Mouse (Mus musculus) forebrain, embryonic 12.5 days (tissue): ENCODE results near the gene Cdk20. TPM values are rescaled to one million over a fixed set of nuclear protein-coding genes. Genes with fewer than 3 reads are reported as not detected.
"Not testable (repeated sequence)": the region's sequence is repeated elsewhere in the genome, so short reads cannot be mapped to it uniquely, and the experiment has no call there.

Experiments
- ATAC-seq: fragments of 200-750 bp; cut with Nextera tagmentation; 2 replicates; pipeline ENCODE4 v1.8.0; 2017; ENCODE audit warnings: moderate TSS enrichment; ENCODE audit not compliant: low FRiP score
- H3K27ac ChIP-seq: fragments of 300-500 bp; sonication (generic); 2 replicates; pipeline ENCODE4 v1.5.1; 2016; ENCODE audit warnings: mild to moderate bottlenecking
- H3K27me3 ChIP-seq: fragments of 300-500 bp; sonication (generic); 2 replicates; pipeline ENCODE4 v1.6.1; 2016; ENCODE audit warnings: mild to moderate bottlenecking
- H3K36me3 ChIP-seq: fragments of 300-500 bp; sonication (generic); replicated peaks from 2 replicates; pipeline ENCODE4 v1.6.1; 2016; ENCODE audit warnings: mild to moderate bottlenecking
- H3K4me1 ChIP-seq: fragments of 300-500 bp; sonication (generic); 2 replicates; pipeline ENCODE4 v1.6.1; 2016
- H3K4me2 ChIP-seq: fragments of 300-500 bp; sonication (generic); 2 replicates; pipeline ENCODE4 v1.6.1; 2016; ENCODE audit warnings: mild to moderate bottlenecking, moderate library complexity
- H3K4me3 ChIP-seq: fragments of 300-500 bp; sonication (generic); replicated peaks from 2 replicates; pipeline ENCODE4 v1.5.1; 2016; ENCODE audit warnings: mild to moderate bottlenecking
- H3K9ac ChIP-seq: fragments of 300-500 bp; sonication (generic); 2 replicates; pipeline ENCODE4 v1.6.1; 2016; ENCODE audit warnings: mild to moderate bottlenecking
- H3K9me3 ChIP-seq: fragments of 300-500 bp; sonication (generic); 2 replicates; pipeline ENCODE4 v1.6.1; 2016
- WGBS: fragments of 180-500 bp; shearing (Covaris S2); methylation state at CpG from one replicate; pipeline ENCODE4 v1.1.7; 2016; 5-methylcytosine and 5-hydroxymethylcytosine counted together
- polyA plus RNA-seq: library from polyadenylated mRNA; unstranded; fragments of >200 nt; fragmentation: Nextera tagmentation; extraction: Ambion mirVana; gene quantifications from 2 replicates; pipeline ENCODE4 v1.2.1, GENCODE M21; 2016

Gene Cdk20
- polyA plus RNA-seq, 1 experiment from 2014 or later, result 12.7 TPM

DNA sequence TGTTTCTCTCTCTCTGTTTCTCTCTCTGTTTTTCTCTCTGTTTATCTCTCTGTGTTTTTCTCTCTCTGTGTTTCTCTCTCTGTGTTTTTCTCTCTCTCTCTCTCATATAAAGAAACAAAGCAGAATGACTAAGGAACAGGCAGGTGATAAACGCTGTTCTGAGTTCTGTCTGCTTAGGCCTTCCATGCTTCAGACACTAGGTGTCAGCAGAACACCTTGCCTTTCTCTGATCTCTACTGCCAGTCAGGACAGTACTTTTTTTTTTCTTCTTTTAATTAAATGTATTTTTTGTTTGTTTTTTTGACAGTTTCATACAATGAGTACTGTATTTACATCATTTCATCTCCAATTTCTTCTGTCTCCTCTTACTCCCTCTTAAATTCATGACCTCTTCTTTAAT, 2.8 kb upstream of the Cdk20 start:
- Histone ChIP-seq H3K36me3 (no peaks in the 10 kb centered on the region), H3K9ac (no peak overlapping the region), H3K4me2 (no peak overlapping the region), H3K4me3 (no peak overlapping the region), H3K4me1 (peaks cover 6% of the 10 kb centered on the region), H3K27me3 (no peaks in the 10 kb centered on the region), H3K9me3 (no peaks in the 10 kb centered on the region), H3K27ac (no peak overlapping the region)
- ATAC-seq, result no peak
- WGBS, result 11% methylated on average over 1 of the region's 1 CpGs

GRCm38 (mm10) chr13:64437801-64438200, 5.7 kb downstream of the Cdk20 start:
- no peak for ATAC-seq
- Histone ChIP-seq H3K27ac (no peak overlapping the region), H3K36me3 (no peaks in the 10 kb centered on the region), H3K4me1 (peaks cover 6% of the 10 kb centered on the region), H3K9ac (no peak overlapping the region), H3K4me2 (no peak overlapping the region), H3K4me3 (no peak overlapping the region), H3K27me3 (no peaks in the 10 kb centered on the region), H3K9me3 (no peaks in the 10 kb centered on the region)
- WGBS, result 85% methylated on average over 7 of the region's 7 CpGs

DNA sequence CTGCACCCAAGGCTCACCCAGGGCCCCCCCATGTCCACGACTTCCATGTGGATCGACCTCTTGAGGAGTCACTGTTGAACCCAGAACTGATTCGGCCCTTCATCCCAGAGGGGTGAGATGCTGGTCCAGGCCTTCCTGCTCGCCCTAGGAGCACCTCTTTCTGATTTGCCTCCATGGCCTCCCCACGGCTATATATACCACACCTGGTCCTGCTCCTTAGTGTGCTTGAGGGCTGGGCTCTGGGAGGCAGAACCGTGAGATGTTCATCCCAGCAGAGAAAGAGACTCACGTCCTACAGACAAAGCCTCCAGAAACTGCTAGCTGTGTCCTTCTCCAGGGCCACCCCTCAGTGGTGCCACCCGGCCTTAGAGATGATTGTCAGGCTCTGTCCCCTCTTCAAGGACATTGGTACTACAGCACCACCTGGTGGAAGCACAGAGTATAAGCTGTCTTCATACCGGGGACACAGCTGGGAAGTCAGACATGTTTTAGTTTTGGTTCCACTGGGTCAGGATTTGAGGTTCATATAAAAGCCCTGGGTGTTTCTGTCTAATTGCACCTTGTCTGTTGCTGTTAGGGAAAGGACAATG, 6.8 kb downstream of the Cdk20 start:
- H3K9ac ChIP-seq, result no peak overlapping the region
- H3K27me3 ChIP-seq, result no peaks in the 10 kb centered on the region
- H3K4me2 ChIP-seq, result no peak overlapping the region
- no peaks in the 10 kb centered on the region for H3K36me3 ChIP-seq
- 53% methylated on average over 9 of the region's 9 CpGs for WGBS
- no peak overlapping the region for H3K4me3 ChIP-seq
- peak; percentile 72 for ATAC-seq
- no peak overlapping the region for H3K27ac ChIP-seq
- H3K9me3 ChIP-seq, result no peaks in the 10 kb centered on the region
- H3K4me1 ChIP-seq, result no peaks in the 10 kb centered on the region

DNA sequence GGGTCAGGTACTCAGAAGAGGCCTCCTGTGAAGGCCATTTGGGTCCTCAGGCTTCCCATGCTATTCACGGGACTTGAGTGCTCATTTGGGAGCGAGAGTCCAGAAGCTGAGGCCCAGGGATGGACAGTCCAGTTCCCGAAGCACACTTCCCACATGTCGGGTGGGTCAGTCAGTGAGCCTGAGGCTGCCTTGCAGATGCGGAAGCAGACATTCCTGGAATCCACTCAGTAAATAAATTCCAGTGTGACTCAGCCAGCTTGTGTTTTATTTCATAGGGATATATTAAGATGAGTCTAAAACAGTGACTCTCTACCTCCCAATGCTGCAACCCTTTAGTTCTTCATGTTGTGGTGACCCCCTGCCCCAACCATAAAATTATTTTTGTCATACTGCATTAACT, 7.4 kb downstream of the Cdk20 start:
- H3K36me3 ChIP-seq, result no peaks in the 10 kb centered on the region
- no peak overlapping the region for H3K27ac ChIP-seq
- no peaks in the 10 kb centered on the region for H3K27me3 ChIP-seq
- H3K9me3 ChIP-seq, result no peaks in the 10 kb centered on the region
- no peak for ATAC-seq
- H3K4me1 ChIP-seq, result no peaks in the 10 kb centered on the region
- no peak overlapping the region for H3K4me3 ChIP-seq
- 82% methylated on average over 5 of the region's 5 CpGs for WGBS
- H3K9ac ChIP-seq, result no peak overlapping the region
- no peak overlapping the region for H3K4me2 ChIP-seq

GRCm38 (mm10) chr13:64440592-64440991, 8.5 kb downstream of the Cdk20 start:
- Histone ChIP-seq H3K9ac (no peak overlapping the region), H3K9me3 (no peaks in the 10 kb centered on the region), H3K4me3 (no peak overlapping the region), H3K4me1 (no peaks in the 10 kb centered on the region), H3K27ac (no peak overlapping the region), H3K36me3 (no peaks in the 10 kb centered on the region), H3K27me3 (no peaks in the 10 kb centered on the region), H3K4me2 (no peak overlapping the region)
- no peak for ATAC-seq
- WGBS, result 87% methylated on average over 4 of the region's 4 CpGs

- Histone ChIP-seq H3K9me3 (no peaks in the 10 kb centered on the region), H3K36me3 (no peaks in the 10 kb centered on the region), H3K9ac (no peak overlapping the region), H3K27me3 (no peaks in the 10 kb centered on the region), H3K4me1 (no peaks in the 10 kb centered on the region), H3K4me3 (no peak overlapping the region), H3K4me2 (no peak overlapping the region), H3K27ac (no peak overlapping the region)
- WGBS, result 66% methylated on average over 4 of the region's 4 CpGs
- peak; percentile 43; the same call in 1 of the 2 replicates for ATAC-seq
These were observed 11.3 kb downstream of the Cdk20 start for GRCm38 (mm10) chr13:64443263-64443894.

DNA sequence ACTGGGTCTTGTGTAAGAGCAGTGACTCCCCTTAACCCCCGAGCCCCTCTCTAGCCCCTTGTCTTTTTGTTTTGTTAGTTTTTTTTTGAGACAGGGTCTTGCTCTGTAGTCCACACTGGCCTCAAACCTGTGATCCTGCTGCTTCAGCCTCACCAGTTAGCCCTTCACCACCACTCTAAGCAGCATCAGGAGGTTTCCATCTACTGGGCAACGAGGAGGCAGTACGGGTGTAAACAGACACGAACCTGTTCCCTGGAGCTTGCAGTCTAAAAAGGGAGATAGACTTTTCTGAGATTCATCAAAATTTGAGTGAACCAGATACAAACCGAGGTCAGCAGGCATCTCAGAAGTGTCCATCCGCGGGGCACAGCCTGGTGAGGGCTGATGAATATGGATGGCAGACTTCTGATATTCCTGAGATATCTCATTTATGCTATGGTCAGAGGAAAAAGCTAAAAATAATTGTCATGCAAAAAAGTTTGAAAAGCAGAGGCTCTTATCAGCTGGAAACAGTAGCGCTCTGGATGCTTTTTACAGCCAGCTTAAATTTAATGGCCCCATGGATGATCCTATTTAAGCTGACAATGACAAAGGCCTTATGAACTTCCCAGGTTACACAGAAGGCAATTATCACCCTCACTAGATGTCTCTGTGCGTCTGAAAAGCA, 13.3 kb downstream of the Cdk20 start:
- Histone ChIP-seq H3K36me3 (no peaks in the 10 kb centered on the region), H3K4me1 (no peaks in the 10 kb centered on the region), H3K27me3 (no peaks in the 10 kb centered on the region), H3K9me3 (no peaks in the 10 kb centered on the region), H3K4me3 (no peak overlapping the region), H3K9ac (no peak overlapping the region), H3K27ac (no peak overlapping the region), H3K4me2 (no peak overlapping the region)
- ATAC-seq, result no peak
- 74% methylated on average over 9 of the region's 9 CpGs for WGBS

DNA sequence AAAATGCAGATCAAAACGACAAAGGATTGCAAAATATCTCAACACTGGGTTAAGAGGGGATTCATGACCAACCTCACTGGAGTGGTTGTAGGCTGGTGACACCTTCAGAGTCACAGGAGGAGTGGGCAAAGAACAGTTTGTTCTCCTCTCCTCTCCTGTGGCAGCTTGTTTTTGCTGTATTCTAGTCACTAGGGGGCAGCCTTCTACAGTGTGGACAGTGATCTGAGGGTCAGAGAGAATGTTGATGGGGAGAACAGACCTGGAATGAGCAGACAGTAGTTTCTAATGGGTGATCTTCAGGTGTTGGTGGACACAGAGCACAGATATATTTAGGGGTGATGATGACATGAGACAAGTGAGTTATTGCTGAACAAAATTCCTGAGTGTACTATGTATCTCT, 15.8 kb downstream of the Cdk20 start:
- Histone ChIP-seq H3K27ac (no peak overlapping the region), H3K4me2 (no peak overlapping the region), H3K4me3 (no peak overlapping the region), H3K4me1 (no peaks in the 10 kb centered on the region), H3K9ac (no peak overlapping the region), H3K9me3 (no peaks in the 10 kb centered on the region), H3K27me3 (no peaks in the 10 kb centered on the region), H3K36me3 (no peaks in the 10 kb centered on the region)
- 5% methylated on average over 1 of the region's 1 CpGs for WGBS
- no peak for ATAC-seq

- no peak overlapping the region for H3K9ac ChIP-seq
- no peak overlapping the region for H3K4me3 ChIP-seq
- ATAC-seq, result no peak
- no peak overlapping the region for H3K4me2 ChIP-seq
- H3K4me1 ChIP-seq, result no peaks in the 10 kb centered on the region
- no peak overlapping the region for H3K27ac ChIP-seq
- no peaks in the 10 kb centered on the region for H3K27me3 ChIP-seq
- no peaks in the 10 kb centered on the region for H3K9me3 ChIP-seq
- no peaks in the 10 kb centered on the region for H3K36me3 ChIP-seq
- WGBS, result 90% methylated on average over 5 of the region's 5 CpGs
These were observed 16.6 kb downstream of the Cdk20 start for GRCm38 (mm10) chr13:64448729-64449128.

- no peak for ATAC-seq
- H3K4me2 ChIP-seq, result no peak overlapping the region
These were observed 18.1 kb downstream of the Cdk20 start for GRCm38 (mm10) chr13:64450001-64450794.

DNA sequence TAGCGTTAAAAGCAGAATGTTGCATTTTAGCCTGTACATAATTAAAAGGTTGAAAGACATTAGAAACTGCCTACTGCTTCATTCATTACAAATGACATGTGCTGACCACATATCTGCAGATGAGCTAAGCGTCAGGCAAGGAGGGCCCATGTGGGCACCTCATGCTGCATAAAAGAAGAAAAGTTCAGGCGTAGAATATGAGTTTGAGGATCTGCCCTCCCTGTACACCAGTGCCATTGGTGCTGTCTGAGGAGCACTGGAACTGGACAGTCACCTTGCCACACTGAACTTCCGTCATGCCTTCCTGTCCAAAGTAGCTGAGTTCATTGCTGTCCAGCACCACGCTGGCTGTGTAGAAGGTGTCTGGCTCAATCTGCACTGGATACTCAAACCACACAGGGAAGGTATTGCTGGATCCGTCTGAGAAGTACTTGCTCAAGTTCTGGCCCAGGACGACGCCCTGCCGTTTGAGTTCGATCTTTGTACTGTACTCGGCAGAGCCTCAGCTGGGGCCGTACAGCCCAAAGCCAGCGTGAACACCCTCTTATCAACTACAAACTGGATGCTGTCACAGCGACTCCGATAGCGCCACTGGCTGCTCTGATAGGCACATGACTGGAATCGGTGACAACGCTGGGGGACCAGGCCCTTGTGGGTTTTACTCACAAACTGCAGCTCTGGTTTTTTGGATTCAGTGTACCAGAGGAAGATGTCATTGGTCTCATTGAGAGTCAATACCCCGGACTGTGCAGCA, 25.3 kb downstream of the Cdk20 start:
- H3K27me3 ChIP-seq, H3K9me3 ChIP-seq, H3K4me1 ChIP-seq, H3K36me3 ChIP-seq, H3K9ac ChIP-seq, H3K27ac ChIP-seq, H3K4me2 ChIP-seq, ATAC-seq, H3K4me3 ChIP-seq: not testable (repeated sequence)
- WGBS, result 93% methylated on average over 19 of the region's 19 CpGs

More at GRCm38 (mm10) chr13:64450001-64450794, 18.1 kb downstream of the Cdk20 start:
- Histone ChIP-seq H3K4me1 (no peaks in the 10 kb centered on the region), H3K27ac (no peak overlapping the region), H3K27me3 (no peaks in the 10 kb centered on the region), H3K9ac (no peak overlapping the region), H3K36me3 (no peaks in the 10 kb centered on the region), H3K9me3 (no peaks in the 10 kb centered on the region), H3K4me3 (no peak overlapping the region)
- 76% methylated on average over 7 of the region's 7 CpGs for WGBS

GRCm38 (mm10) chr13:64458181-64458580, 26.1 kb downstream of the Cdk20 start:
- Histone ChIP-seq H3K9ac (no peak overlapping the region), H3K27me3 (no peaks in the 10 kb centered on the region), H3K4me3 (no peak overlapping the region), H3K4me2 (no peak overlapping the region), H3K36me3 (no peaks in the 10 kb centered on the region), H3K9me3 (no peaks in the 10 kb centered on the region), H3K27ac (no peak overlapping the region), H3K4me1 (no peaks in the 10 kb centered on the region)
- 95% methylated on average over 14 of the region's 14 CpGs for WGBS
- ATAC-seq, result no peak
